Mouse (Mus musculus) hindbrain, embryonic 13.5 days (tissue): ENCODE data around the gene Chst3. TPM values are rescaled to one million over a fixed set of nuclear protein-coding genes. Genes with fewer than 3 reads are reported as not detected.
"Not testable (repeated sequence)": the region's sequence is repeated elsewhere in the genome, so short reads cannot be mapped to it uniquely, and the experiment has no call there.

Experiments
- ATAC-seq: fragments of 200-750 bp; cut with Nextera tagmentation; 2 replicates; pipeline ENCODE4 v1.8.0; 2017; ENCODE audit warnings: moderate TSS enrichment; ENCODE audit not compliant: low FRiP score
- H3K27ac ChIP-seq: fragments of 300-500 bp; sonication (generic); 2 replicates; pipeline ENCODE4 v1.5.1; 2015; ENCODE audit warnings: inconsistent platforms, mild to moderate bottlenecking, moderate library complexity
- H3K27me3 ChIP-seq: fragments of 300-500 bp; sonication (generic); 2 replicates; pipeline ENCODE4 v1.6.1; 2015; ENCODE audit warnings: mild to moderate bottlenecking, inconsistent platforms
- H3K36me3 ChIP-seq: fragments of 300-500 bp; sonication (generic); 2 replicates; pipeline ENCODE4 v1.6.1; 2015; ENCODE audit warnings: mild to moderate bottlenecking, inconsistent platforms
- H3K4me1 ChIP-seq: fragments of 300-500 bp; sonication (generic); replicated peaks from 2 replicates; pipeline ENCODE4 v1.6.1; 2015; ENCODE audit warnings: inconsistent platforms
- H3K4me2 ChIP-seq: fragments of 300-500 bp; sonication (generic); 2 replicates; pipeline ENCODE4 v1.6.1; 2015; ENCODE audit warnings: inconsistent platforms, mild to moderate bottlenecking, moderate library complexity
- H3K4me3 ChIP-seq: fragments of 300-500 bp; sonication (generic); 2 replicates; pipeline ENCODE4 v1.5.1; 2015; ENCODE audit warnings: mild to moderate bottlenecking, inconsistent platforms
- H3K9ac ChIP-seq: fragments of 300-500 bp; sonication (generic); 2 replicates; pipeline ENCODE4 v1.6.1; 2015; ENCODE audit warnings: mild to moderate bottlenecking, inconsistent platforms
- H3K9me3 ChIP-seq: fragments of 300-500 bp; sonication (generic); 2 replicates; pipeline ENCODE4 v1.6.1; 2016; ENCODE audit warnings: inconsistent platforms
- WGBS: fragments of 180-500 bp; shearing (Covaris S2); methylation state at CpG from one replicate; pipeline ENCODE4 v1.1.7; 2015; 5-methylcytosine and 5-hydroxymethylcytosine counted together
- polyA plus RNA-seq: library from polyadenylated mRNA; unstranded; fragments of >200 nt; fragmentation: Nextera tagmentation; extraction: Ambion mirVana; gene quantifications from 2 replicates; pipeline ENCODE4 v1.2.1, GENCODE M21; 2015

Chst3 gene
- polyA plus RNA-seq, 1 experiment from 2014 or later, result 1.8 TPM

DNA sequence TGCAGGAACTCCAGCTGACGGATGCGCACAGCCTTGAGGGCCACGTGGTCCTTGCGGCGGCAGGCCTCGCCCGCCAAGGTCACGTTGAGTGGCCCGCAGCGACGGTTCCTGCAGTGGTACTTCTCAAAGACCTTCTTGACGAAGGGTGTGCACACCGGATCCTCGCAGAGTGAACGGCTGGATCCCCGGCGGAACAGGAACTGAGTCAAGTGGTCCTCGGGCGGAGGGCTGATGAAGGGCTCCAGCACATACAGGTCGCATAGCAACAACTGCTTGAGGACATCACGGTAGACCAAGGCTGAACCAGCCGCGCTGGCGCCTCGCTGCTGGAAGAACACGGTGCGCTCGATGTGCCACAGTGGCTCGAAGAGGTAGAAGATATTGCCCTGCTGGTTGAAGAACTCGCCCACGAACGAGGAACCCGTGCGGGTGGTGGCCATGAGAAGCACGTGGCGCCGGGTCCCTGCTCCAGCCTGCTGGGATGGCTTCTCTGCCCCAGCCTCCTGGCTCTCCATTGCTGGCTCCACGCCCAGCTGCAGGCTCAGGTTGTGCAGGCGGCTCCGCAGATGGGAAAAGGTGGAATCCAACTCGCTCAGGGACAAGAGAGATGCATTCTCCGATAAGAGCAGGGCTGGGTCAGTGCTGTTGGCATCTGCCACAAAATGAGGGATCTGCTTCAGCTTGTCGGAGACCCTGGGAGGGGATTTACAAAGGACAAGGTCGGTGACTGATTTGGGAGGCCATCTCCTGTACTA, 32.7 kb downstream of the Chst3 start:
- Histone ChIP-seq H3K36me3 (peaks cover 13% of the 10 kb centered on the region), H3K27ac (no peak overlapping the region), H3K27me3 (0 out of 2 replicates have a peak, but pooled peaks cover 6% of the 10 kb centered on the region), H3K4me1 (peaks cover 15% of the 10 kb centered on the region), H3K9me3 (no peaks in the 10 kb centered on the region), H3K4me3 (no peak overlapping the region), H3K4me2 (no peak overlapping the region), H3K9ac (no peak overlapping the region)
- ATAC-seq, result no peak
- WGBS, result 87% methylated on average over 44 of the region's 44 CpGs

GRCm38 (mm10) chr10:60185023-60185709, 33.9 kb downstream of the Chst3 start:
- peaks cover 11% of the 10 kb centered on the region; the same call in 1 of the 2 replicates for H3K4me1 ChIP-seq
- H3K4me2 ChIP-seq, result no peak overlapping the region
- H3K27me3 ChIP-seq, result no peaks in the 10 kb centered on the region
- no peak overlapping the region for H3K27ac ChIP-seq
- ATAC-seq, result peak; percentile 64
- no peak overlapping the region for H3K9ac ChIP-seq
- H3K9me3 ChIP-seq, result no peaks in the 10 kb centered on the region
- 83% methylated on average over 10 of the region's 10 CpGs for WGBS
- no peak overlapping the region for H3K4me3 ChIP-seq
- peaks cover 13% of the 10 kb centered on the region for H3K36me3 ChIP-seq

DNA sequence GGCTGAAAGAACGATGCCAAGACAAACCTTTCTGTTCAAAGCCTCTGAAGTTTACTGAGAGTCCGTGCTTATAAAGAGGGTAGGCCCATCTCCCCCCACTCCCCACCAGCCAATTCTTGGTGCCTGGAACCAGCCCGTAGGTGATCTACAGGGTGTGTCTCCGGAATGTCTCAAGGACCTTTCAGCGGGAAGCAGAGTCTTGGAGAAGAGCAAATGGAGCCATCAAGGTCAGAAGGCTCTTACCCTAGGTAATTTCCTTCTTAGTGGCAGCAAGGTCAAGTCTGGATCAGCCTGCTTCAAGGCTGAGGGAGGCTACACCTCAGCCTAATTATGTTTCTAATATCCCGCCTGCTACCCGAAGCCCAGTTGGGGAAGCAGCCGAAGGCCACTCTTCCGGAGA, 43.8 kb downstream of the Chst3 start:
- H3K27ac ChIP-seq, ATAC-seq, H3K4me1 ChIP-seq, H3K27me3 ChIP-seq, H3K4me3 ChIP-seq, H3K4me2 ChIP-seq, H3K9ac ChIP-seq, H3K36me3 ChIP-seq, H3K9me3 ChIP-seq: not testable (repeated sequence)
- 88% methylated on average over 9 of the region's 9 CpGs for WGBS

- no peak overlapping the region for H3K9ac ChIP-seq
- H3K4me2 ChIP-seq, result no peak overlapping the region
- WGBS, result 72% methylated on average over 3 of the region's 3 CpGs
Measured at GRCm38 (mm10) chr10:60174506-60174905, 44.6 kb downstream of the Chst3 start.

DNA sequence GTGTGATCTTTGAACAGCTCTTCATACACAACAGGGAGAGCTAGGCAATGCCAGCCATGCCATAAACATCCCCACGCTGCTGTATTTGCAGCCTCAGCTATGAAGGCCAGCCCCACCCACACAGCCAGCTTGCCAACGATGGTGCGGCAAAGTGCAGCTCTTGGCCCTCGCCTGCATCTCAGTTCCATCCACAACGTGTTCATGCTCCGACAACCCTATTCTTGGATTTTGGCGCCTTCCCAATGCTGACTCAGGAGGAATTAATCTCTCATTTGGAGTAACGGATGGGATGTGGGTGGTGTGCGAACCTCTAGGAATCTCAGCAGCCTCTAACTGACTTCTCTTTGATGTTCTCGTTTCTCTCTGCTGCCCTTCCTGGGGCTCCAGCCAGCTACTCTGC, 46.0 kb downstream of the Chst3 start:
- no peak for ATAC-seq
- WGBS, result 62% methylated on average over 10 of the region's 10 CpGs
- Histone ChIP-seq H3K4me1 (0 out of 2 replicates have a peak, but pooled peaks cover 5% of the 10 kb centered on the region), H3K9me3 (no peaks in the 10 kb centered on the region), H3K36me3 (no peaks in the 10 kb centered on the region), H3K4me3 (no peak overlapping the region), H3K27ac (no peak overlapping the region), H3K27me3 (no peaks in the 10 kb centered on the region), H3K4me2 (no peak overlapping the region), H3K9ac (no peak overlapping the region)

More at GRCm38 (mm10) chr10:60174506-60174905, 44.6 kb downstream of the Chst3 start:
- H3K36me3 ChIP-seq, result no peaks in the 10 kb centered on the region
- H3K9me3 ChIP-seq, result no peaks in the 10 kb centered on the region
- H3K4me1 ChIP-seq, result 0 out of 2 replicates have a peak, but pooled peaks cover 5% of the 10 kb centered on the region
- no peaks in the 10 kb centered on the region for H3K27me3 ChIP-seq
- no peak overlapping the region for H3K4me3 ChIP-seq
- no peak for ATAC-seq
- H3K27ac ChIP-seq, result no peak overlapping the region

GRCm38 (mm10) chr10:60172306-60172705, 46.8 kb downstream of the Chst3 start:
- no peaks in the 10 kb centered on the region for H3K9me3 ChIP-seq
- 96% methylated on average over 4 of the region's 4 CpGs for WGBS
- no peaks in the 10 kb centered on the region for H3K36me3 ChIP-seq
- no peak overlapping the region for H3K27ac ChIP-seq
- no peak overlapping the region for H3K4me2 ChIP-seq
- no peak overlapping the region for H3K9ac ChIP-seq
- ATAC-seq, result no peak
- H3K4me3 ChIP-seq, result no peak overlapping the region
- 0 out of 2 replicates have a peak, but pooled peaks cover 5% of the 10 kb centered on the region for H3K4me1 ChIP-seq
- no peaks in the 10 kb centered on the region for H3K27me3 ChIP-seq

GRCm38 (mm10) chr10:60171368-60171767, 47.7 kb downstream of the Chst3 start:
- no peak overlapping the region for H3K4me3 ChIP-seq
- no peak overlapping the region for H3K27ac ChIP-seq
- no peak for ATAC-seq
- H3K36me3 ChIP-seq, result no peaks in the 10 kb centered on the region
- no peak overlapping the region for H3K9ac ChIP-seq
- H3K9me3 ChIP-seq, result no peaks in the 10 kb centered on the region
- peaks cover 5% of the 10 kb centered on the region; the same call in 1 of the 2 replicates for H3K4me1 ChIP-seq
- H3K4me2 ChIP-seq, result no peak overlapping the region
- 96% methylated on average over 5 of the region's 5 CpGs for WGBS
- H3K27me3 ChIP-seq, result no peaks in the 10 kb centered on the region

- H3K4me2 ChIP-seq, result no peak overlapping the region
- H3K9ac ChIP-seq, result no peak overlapping the region
- WGBS, result 81% methylated on average over 10 of the region's 10 CpGs
- no peak overlapping the region for H3K27ac ChIP-seq
- no peak overlapping the region for H3K4me3 ChIP-seq
- no peak for ATAC-seq
- no peaks in the 10 kb centered on the region for H3K36me3 ChIP-seq
- no peaks in the 10 kb centered on the region for H3K9me3 ChIP-seq
- no peaks in the 10 kb centered on the region; the same call in 1 of the 2 replicates for H3K4me1 ChIP-seq
- H3K27me3 ChIP-seq, result no peaks in the 10 kb centered on the region
Measured at GRCm38 (mm10) chr10:60170326-60171089, 48.6 kb downstream of the Chst3 start.

- H3K36me3 ChIP-seq, result no peaks in the 10 kb centered on the region
- H3K9me3 ChIP-seq, result no peaks in the 10 kb centered on the region
- no peak overlapping the region for H3K4me3 ChIP-seq
- H3K4me2 ChIP-seq, result no peak overlapping the region
- no peaks in the 10 kb centered on the region for H3K27me3 ChIP-seq
- no peak overlapping the region for H3K27ac ChIP-seq
- H3K4me1 ChIP-seq, result no peaks in the 10 kb centered on the region; the same call in 1 of the 2 replicates
- H3K9ac ChIP-seq, result no peak overlapping the region
- ATAC-seq, result no peak
- 47% methylated on average over 3 of the region's 3 CpGs for WGBS
Measured at GRCm38 (mm10) chr10:60168960-60169359, 50.1 kb downstream of the Chst3 start.

DNA sequence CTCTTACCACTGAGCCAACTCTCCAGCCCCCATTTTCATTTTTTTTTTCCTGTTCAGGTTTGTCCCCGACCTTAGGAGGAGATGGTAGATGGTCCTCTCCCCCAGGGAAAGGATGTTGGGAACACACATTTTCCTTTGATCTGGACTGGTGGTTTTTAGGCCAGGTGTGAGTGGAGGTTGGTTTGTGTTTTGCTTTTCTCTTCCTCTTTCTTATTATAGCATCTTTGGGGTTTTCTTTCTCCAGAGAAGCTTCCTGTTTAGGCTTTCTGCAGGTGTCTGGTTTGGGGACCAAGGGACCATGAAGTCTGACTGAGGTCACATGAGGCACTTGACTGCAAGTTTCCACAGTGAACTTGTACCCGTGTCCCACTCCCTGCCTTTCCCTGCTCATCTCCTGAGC, 50.8 kb downstream of the Chst3 start:
- Histone ChIP-seq H3K9me3 (no peaks in the 10 kb centered on the region), H3K27ac (no peak overlapping the region), H3K36me3 (no peaks in the 10 kb centered on the region), H3K9ac (no peak overlapping the region), H3K27me3 (no peaks in the 10 kb centered on the region), H3K4me2 (no peak overlapping the region), H3K4me1 (no peaks in the 10 kb centered on the region; the same call in 1 of the 2 replicates), H3K4me3 (no peak overlapping the region)
- no peak for ATAC-seq
- 74% methylated on average over 2 of the region's 2 CpGs for WGBS

DNA sequence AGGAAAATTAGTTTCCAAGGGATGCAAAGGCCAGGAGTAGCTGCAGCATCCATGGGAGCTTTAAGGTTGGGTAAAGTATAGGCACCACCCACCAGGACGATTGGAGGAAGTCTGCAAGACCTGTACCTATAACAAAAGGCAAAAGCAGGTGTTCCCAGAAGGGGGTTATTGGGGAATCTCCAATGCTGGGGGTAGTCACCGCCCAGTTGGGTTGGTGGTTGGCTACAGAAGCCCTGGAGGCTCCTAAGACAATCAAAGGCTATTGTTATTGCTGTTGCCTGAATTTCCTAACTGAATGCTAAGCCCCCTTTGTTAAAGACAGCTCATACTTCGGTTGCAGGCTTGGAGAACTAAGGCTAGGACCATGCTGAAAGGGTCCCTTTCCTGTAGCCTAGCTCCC, 53.0 kb downstream of the Chst3 start:
- Histone ChIP-seq H3K27me3 (no peaks in the 10 kb centered on the region), H3K9me3 (no peaks in the 10 kb centered on the region), H3K4me1 (no peaks in the 10 kb centered on the region; the same call in 1 of the 2 replicates), H3K27ac (no peak overlapping the region), H3K36me3 (no peaks in the 10 kb centered on the region), H3K4me3 (no peak overlapping the region), H3K4me2 (no peak overlapping the region), H3K9ac (no peak overlapping the region)
- ATAC-seq, result no peak
- 17% methylated on average over 3 of the region's 3 CpGs for WGBS

- Histone ChIP-seq H3K9ac (no peak overlapping the region), H3K4me1 (no peaks in the 10 kb centered on the region; the same call in 1 of the 2 replicates), H3K9me3 (no peaks in the 10 kb centered on the region), H3K36me3 (no peaks in the 10 kb centered on the region), H3K27me3 (no peaks in the 10 kb centered on the region), H3K4me2 (no peak overlapping the region), H3K27ac (no peak overlapping the region), H3K4me3 (no peak overlapping the region)
- WGBS, result 81% methylated on average over 1 of the region's 1 CpGs
- ATAC-seq, result no peak
Measured at GRCm38 (mm10) chr10:60164869-60165268, 54.2 kb downstream of the Chst3 start.
